Mouse (Mus musculus) cerebral cortex, adult 2 months (tissue): Measurements from ENCODE around the gene Irf4.

Experiments used
- WGBS: fragments of 180-500 bp; shearing (Covaris S2); methylation state at CpG from one replicate; pipeline ENCODE4 v1.1.7; 2018; 5-methylcytosine and 5-hydroxymethylcytosine counted together

The Irf4 gene

GRCm38 (mm10) chr13:30738310-30738840 lies 10.7 kb upstream of the Irf4 start:
- 86% methylated on average over 4 of the region's 4 CpGs for WGBS

- WGBS: 88% methylated on average over 5 of the region's 5 CpGs
Observed at GRCm38 (mm10) chr13:30741172-30741571, 7.9 kb upstream of the Irf4 start.

GRCm38 (mm10) chr13:30742411-30742970 lies 6.5 kb upstream of the Irf4 start:
- WGBS: 85% methylated on average over 6 of the region's 6 CpGs

- WGBS: 65% methylated on average over 7 of the region's 7 CpGs
Observed at GRCm38 (mm10) chr13:30745121-30745520, 3.9 kb upstream of the Irf4 start.

GRCm38 (mm10) chr13:30747068-30747467 lies 2.0 kb upstream of the Irf4 start:
- WGBS: 87% methylated on average over 5 of the region's 5 CpGs

GRCm38 (mm10) chr13:30747504-30747903 lies 1.5 kb upstream of the Irf4 start:
- 78% methylated on average over 11 of the region's 11 CpGs for WGBS

GRCm38 (mm10) chr13:30748321-30748720 lies 705 bp upstream of the Irf4 start:
- 55% methylated on average over 11 of the region's 11 CpGs for WGBS

- 8% methylated on average over 11 of the region's 11 CpGs for WGBS
Observed at GRCm38 (mm10) chr13:30749557-30750141, 623 bp downstream of the Irf4 start.

- 7% methylated on average over 33 of the region's 33 CpGs for WGBS
Observed at GRCm38 (mm10) chr13:30750461-30751303, 1.7 kb downstream of the Irf4 start.

- WGBS: 53% methylated on average over 6 of the region's 6 CpGs
Observed at GRCm38 (mm10) chr13:30751304-30751580, 2.2 kb downstream of the Irf4 start.

- WGBS: 89% methylated on average over 4 of the region's 4 CpGs
Observed at GRCm38 (mm10) chr13:30752581-30753187, 3.7 kb downstream of the Irf4 start.

- 96% methylated on average over 3 of the region's 3 CpGs for WGBS
Observed at GRCm38 (mm10) chr13:30753441-30753840, 4.4 kb downstream of the Irf4 start.

- 88% methylated on average over 4 of the region's 4 CpGs for WGBS
Observed at GRCm38 (mm10) chr13:30754066-30754465, 5.0 kb downstream of the Irf4 start.

- WGBS: 90% methylated on average over 10 of the region's 10 CpGs
Observed at GRCm38 (mm10) chr13:30754825-30755476, 5.9 kb downstream of the Irf4 start.

- 71% methylated on average over 3 of the region's 3 CpGs for WGBS
Observed at GRCm38 (mm10) chr13:30755577-30755976, 6.6 kb downstream of the Irf4 start.

- 71% methylated on average over 9 of the region's 9 CpGs for WGBS
Observed at GRCm38 (mm10) chr13:30755998-30756639, 7.1 kb downstream of the Irf4 start.

- WGBS: 86% methylated on average over 14 of the region's 14 CpGs
Observed at GRCm38 (mm10) chr13:30757264-30757900, 8.4 kb downstream of the Irf4 start.

GRCm38 (mm10) chr13:30758789-30759381 lies 9.9 kb downstream of the Irf4 start:
- WGBS: 78% methylated on average over 11 of the region's 11 CpGs

- 77% methylated on average over 3 of the region's 3 CpGs for WGBS
Observed at GRCm38 (mm10) chr13:30760374-30761090, 11.5 kb downstream of the Irf4 start.

GRCm38 (mm10) chr13:30761151-30761631 lies 12.2 kb downstream of the Irf4 start:
- 93% methylated on average over 8 of the region's 8 CpGs for WGBS
